ENCODE assay signal across 12 mouse cellular contexts in genomic region chr7:98140597-98140996, GRCm38 (mm10). TPM values are rescaled to one million over a fixed set of nuclear protein-coding genes. Genes with fewer than 3 reads are reported as not detected.
DNase-seq lines count a peak whose midpoint lies in the region; ATAC-seq and TF ChIP-seq lines count a peak whose summit lies in the region.
"Had no signal": no experiment of that assay in that cellular context is flagged by ENCODE, and none has a peak within 500 bp of the region (broad histone marks: within the 10 kb centered on the region; RNA-seq: fewer than 3 reads in every experiment).

No protein-coding gene starts in this region.

- peak; percentile 54 for DNase-seq in adrenal gland, postnatal 10 days
- no peak for DNase-seq in adrenal gland, postnatal 4 days (ENCODE audit: low spot score in 2 of 2)
- DNase-seq in heart, adult 2 months = no peak
- peak; percentile 42 for DNase-seq in lung, postnatal 10 days
- no peak for DNase-seq in lung, postnatal 0 days (ENCODE audit: low spot score)
- DNase-seq in right cerebral cortex, adult 18-20 months = no peak
- no peak for DNase-seq in ovary, postnatal 14 days (ENCODE audit: low spot score)
- DNase-seq: cerebellum, adult 9-11 months had no signal

- ATAC-seq in heart, embryonic 13.5 days (ENCODE audit: extremely low read depth, insufficient number of reproducible peaks, low FRiP score, low TSS enrichment) = no peak; the same call in 1 of the 2 replicates
- no peak for ATAC-seq in lung, postnatal 0 days

- 0 out of 2 replicates have a peak overlapping the region, but pooled peaks have one; percentile 16 for H3K9ac ChIP-seq in heart, embryonic 13.5 days
- no peak overlapping the region for H3K9ac ChIP-seq in heart, adult 2 months (ENCODE audit: low read depth, low read length)
- H3K9ac ChIP-seq in lung, postnatal 0 days (replicated peaks; ENCODE audit: low read depth) = no peak overlapping the region
- H3K9ac ChIP-seq: embryonic facial prominence, embryonic 13.5 days had no signal

- 0 out of 2 replicates have a peak, but pooled peaks cover 3% of the 10 kb centered on the region for H3K27me3 ChIP-seq in heart, embryonic 13.5 days (replicated peaks)
- no peaks in the 10 kb centered on the region for H3K27me3 ChIP-seq in heart, adult 2 months (ENCODE audit: control insufficient read depth, insufficient read depth, low read length)
- no peaks in the 10 kb centered on the region for H3K27me3 ChIP-seq in lung, postnatal 0 days (replicated peaks; ENCODE audit: insufficient read depth, low read length)
- H3K27me3 ChIP-seq: embryonic facial prominence, embryonic 13.5 days had no signal

- H3K79me2 ChIP-seq in heart, adult 2 months (replicated peaks; ENCODE audit: control insufficient read depth, insufficient read depth, low read length) = no peaks in the 10 kb centered on the region

- no peak overlapping the region for H3K4me2 ChIP-seq in heart, embryonic 13.5 days
- H3K4me2 ChIP-seq in lung, postnatal 0 days (replicated peaks; ENCODE audit: low read depth, low read length) = no peak overlapping the region
- H3K4me2 ChIP-seq: embryonic facial prominence, embryonic 13.5 days had no signal

- H3K27ac ChIP-seq in heart, embryonic 13.5 days (replicated peaks) = peak overlapping the region; percentile 62
- no peak overlapping the region for H3K27ac ChIP-seq in heart, adult 2 months
- no peak overlapping the region for H3K27ac ChIP-seq in lung, postnatal 0 days (ENCODE audit: low read length)
- H3K27ac ChIP-seq: embryonic facial prominence, embryonic 13.5 days had no signal

- no peak for TF ChIP-seq EP300 in heart, adult 2 months (IDR thresholded peaks at IDR 0.05; ENCODE audit: insufficient read depth, low read depth, low read length)
- no peak for TF ChIP-seq EP300 in lung, postnatal 0 days (IDR thresholded peaks at IDR 0.05)

- no peak for TF ChIP-seq CTCF in heart, adult 2 months (IDR thresholded peaks at IDR 0.05)
- no peak for TF ChIP-seq CTCF in lung, postnatal 0 days (IDR thresholded peaks at IDR 0.05)

- no peak for TF ChIP-seq POLR2A in heart, adult 2 months (IDR thresholded peaks at IDR 0.05; ENCODE audit: insufficient read depth, low read depth, low read length)

- H3K4me1 ChIP-seq in heart, embryonic 13.5 days = peaks cover 32% of the 10 kb centered on the region
- H3K4me1 ChIP-seq in heart, adult 2 months (ENCODE audit: control insufficient read depth, insufficient read depth, low read length) = no peaks in the 10 kb centered on the region
- no peaks in the 10 kb centered on the region for H3K4me1 ChIP-seq in lung, postnatal 0 days (ENCODE audit: insufficient read depth, low read depth, low read length)

- intact Hi-C loops in heart, adult 2 months (cut with DNase I) = no loop called here

- no peak overlapping the region for H3K4me3 ChIP-seq in heart, embryonic 13.5 days
- no peak overlapping the region for H3K4me3 ChIP-seq in heart, adult 2 months
- H3K4me3 ChIP-seq in lung, postnatal 0 days (ENCODE audit: low read depth, low read length) = no peak overlapping the region
- H3K4me3 ChIP-seq: embryonic facial prominence, embryonic 13.5 days; megakaryocyte, embryonic 14.5 days had no signal

- no peaks in the 10 kb centered on the region for H3K36me3 ChIP-seq in heart, embryonic 13.5 days
- no peaks in the 10 kb centered on the region for H3K36me3 ChIP-seq in heart, adult 2 months (ENCODE audit: control insufficient read depth, insufficient read depth, low read length)
- no peaks in the 10 kb centered on the region for H3K36me3 ChIP-seq in lung, postnatal 0 days (ENCODE audit: insufficient read depth, low read length)
- H3K36me3 ChIP-seq: embryonic facial prominence, embryonic 13.5 days had no signal

- H3K9me3 ChIP-seq in heart, embryonic 13.5 days = no peaks in the 10 kb centered on the region
- H3K9me3 ChIP-seq in lung, postnatal 0 days (ENCODE audit: low read length) = no peaks in the 10 kb centered on the region
- H3K9me3 ChIP-seq: embryonic facial prominence, embryonic 13.5 days; megakaryocyte, embryonic 14.5 days had no signal

- WGBS in heart, embryonic 13.5 days = 3% methylated on average over 2 of the region's 2 CpGs
- WGBS in heart, adult 2 months = 36% methylated on average over 2 of the region's 2 CpGs
- WGBS in lung, postnatal 0 days = 43% methylated on average over 2 of the region's 2 CpGs

RNA-seq across cellular contexts. Expression of gene Omp, which starts 4.7 kb away (rescaled TPM):
- 1 to 10 TPM in 1 of 2 experiments, under 1 TPM in 1; 0.66 to 1.2 TPM for total RNA-seq in adrenal gland, postnatal 10 days (2021)
- total RNA-seq in adrenal gland, postnatal 4 days (2021) = 1 to 10 TPM in 1 of 2 experiments, under 1 TPM in 1; 0.79 to 1.3 TPM
- 0.11 and 0.15 TPM in 2 replicates for polyA plus RNA-seq in heart, embryonic 13.5 days (2015; fragmentation: Nextera tagmentation; extraction: Ambion mirVana)
- total RNA-seq in heart, adult 2 months (2021) = under 1 TPM in 1 of 2 experiments, not detected in 1; 0.14 TPM
- polyA plus RNA-seq in heart, adult 2 months (2012; rRNA removed) = 0.06 TPM in 1 of 2 replicates, not detected in the other
- polyA plus RNA-seq in lung, postnatal 0 days (2015; fragmentation: Nextera tagmentation; extraction: Ambion mirVana) = 0.12 and 0.14 TPM in 2 replicates

RNA-seq across cellular contexts. Expression of gene Myo7a, which starts 21.3 kb away (rescaled TPM):
- 10 to 100 TPM; 48.9 to 87.1 TPM for total RNA-seq in adrenal gland, postnatal 10 days (2021)
- 100 to 1,000 TPM; 132 to 153 TPM for total RNA-seq in adrenal gland, postnatal 4 days (2021)
- 8.6 and 8.7 TPM in 2 replicates for polyA plus RNA-seq in heart, embryonic 13.5 days (2015; fragmentation: Nextera tagmentation; extraction: Ambion mirVana)
- total RNA-seq in heart, adult 2 months (2021) = 1 to 10 TPM; 4.5 to 5.9 TPM
- polyA plus RNA-seq in heart, adult 2 months (2012; rRNA removed) = 7.1 and 10.8 TPM in 2 replicates
- 7.1 and 8.4 TPM in 2 replicates for polyA plus RNA-seq in lung, postnatal 0 days (2015; fragmentation: Nextera tagmentation; extraction: Ambion mirVana)

RNA-seq across cellular contexts. Expression of gene Capn5, which starts 37.5 kb away (rescaled TPM):
- 10 to 100 TPM in 1 of 2 experiments, 1 to 10 TPM in 1; 8.2 to 13.4 TPM for total RNA-seq in adrenal gland, postnatal 10 days (2021)
- 10 to 100 TPM; 15.6 to 18.7 TPM for total RNA-seq in adrenal gland, postnatal 4 days (2021)
- polyA plus RNA-seq in heart, embryonic 13.5 days (2015; fragmentation: Nextera tagmentation; extraction: Ambion mirVana) = 3.8 and 4.0 TPM in 2 replicates
- 1 to 10 TPM; 1.8 to 2.4 TPM for total RNA-seq in heart, adult 2 months (2021)
- 3.7 and 4.6 TPM in 2 replicates for polyA plus RNA-seq in heart, adult 2 months (2012; rRNA removed)
- 5.0 and 5.2 TPM in 2 replicates for polyA plus RNA-seq in lung, postnatal 0 days (2015; fragmentation: Nextera tagmentation; extraction: Ambion mirVana)

RNA-seq across cellular contexts. Expression of gene B3gnt6, which starts 58.7 kb away (rescaled TPM):
- 1 to 10 TPM; 2.3 to 3.3 TPM for total RNA-seq in adrenal gland, postnatal 10 days (2021)
- total RNA-seq in adrenal gland, postnatal 4 days (2021) = 1 to 10 TPM; 1.3 to 1.8 TPM
- not detected in 2 replicates for polyA plus RNA-seq in heart, embryonic 13.5 days (2015; fragmentation: Nextera tagmentation; extraction: Ambion mirVana)
- total RNA-seq in heart, adult 2 months (2021) = not detected
- 0.06 TPM in 1 of 2 replicates, not detected in the other for polyA plus RNA-seq in heart, adult 2 months (2012; rRNA removed)
- 0.23 and 0.44 TPM in 2 replicates for polyA plus RNA-seq in lung, postnatal 0 days (2015; fragmentation: Nextera tagmentation; extraction: Ambion mirVana)
- total RNA-seq: layer of hippocampus, postnatal 25 days had no signal
- polyA plus RNA-seq: embryonic facial prominence, embryonic 13.5 days had no signal

Comparison
In these comparisons a context has a peak if more than half of its experiments do, and no peak if none do; other contexts are left out.
1. DNase-seq: peak in adrenal gland, postnatal 10 days (single experiment) and lung, postnatal 10 days (single experiment); none in adrenal gland, postnatal 4 days (0 of 2), heart, adult 2 months (0 of 2), lung, postnatal 0 days (single experiment), right cerebral cortex, adult 18-20 months (single experiment) and ovary, postnatal 14 days (single experiment).
2. RNA of gene Myo7a, which starts 21.3 kb away (total RNA-seq): 132 to 153 TPM in adrenal gland, postnatal 4 days and 48.9 to 87.1 TPM in adrenal gland, postnatal 10 days; 4.5 to 5.9 TPM in heart, adult 2 months; every median in the first group is over 4 times any median in the second.